Mouse (Mus musculus) heart, embryonic 10.5 days (tissue): Measurements from ENCODE around the gene Msh6. TPM values are rescaled to one million over a fixed set of nuclear protein-coding genes. Genes with fewer than 3 reads are reported as not detected.
A peak's percentile ranks its signal among the peaks of the same experiment; 100 is the strongest.
"Not testable (repeated sequence)": the region's sequence is repeated elsewhere in the genome, so short reads cannot be mapped to it uniquely, and the experiment has no call there.

Source experiments
- DNase-seq: peaks from one replicate; pipeline ENCODE4 v3.0.0-alpha.2; 2017; ENCODE audit warnings: low spot score
- H3K27ac ChIP-seq: fragments of 300-500 bp; sonication (generic); 2 replicates; pipeline ENCODE4 v1.5.1; 2016; ENCODE audit warnings: mild to moderate bottlenecking
- H3K27me3 ChIP-seq: fragments of 300-500 bp; sonication (generic); 2 replicates; pipeline ENCODE4 v1.6.1; 2016; ENCODE audit warnings: mild to moderate bottlenecking; ENCODE audit not compliant: poor library complexity, insufficient read depth, severe bottlenecking
- H3K36me3 ChIP-seq: fragments of 300-500 bp; sonication (generic); 2 replicates; pipeline ENCODE4 v1.6.1; 2016; ENCODE audit warnings: mild to moderate bottlenecking, moderate library complexity
- H3K4me1 ChIP-seq: fragments of 300-500 bp; sonication (generic); 2 replicates; pipeline ENCODE4 v1.6.1; 2016; ENCODE audit warnings: mild to moderate bottlenecking
- H3K4me3 ChIP-seq: fragments of 300-500 bp; sonication (generic); 2 replicates; pipeline ENCODE4 v1.5.1; 2016; ENCODE audit warnings: mild to moderate bottlenecking, moderate library complexity
- H3K9me3 ChIP-seq: fragments of 300-500 bp; sonication (generic); 2 replicates; pipeline ENCODE4 v1.6.1; 2016; ENCODE audit warnings: mild to moderate bottlenecking, moderate library complexity
- WGBS: fragments of 180-500 bp; shearing (Covaris S2); methylation state at CpG from one replicate; pipeline ENCODE4 v1.1.7; 2016; 5-methylcytosine and 5-hydroxymethylcytosine counted together
- polyA plus RNA-seq: library from polyadenylated mRNA; unstranded; fragments of >200 nt; fragmentation: Nextera tagmentation; extraction: Ambion mirVana; gene quantifications from 2 replicates; pipeline ENCODE4 v1.2.1, GENCODE M21; 2016

The Msh6 gene
- polyA plus RNA-seq: 53.6 and 58.1 TPM in 2 replicates

- Histone ChIP-seq H3K27ac (peak within 1 kb of the TSS; percentile 97), H3K4me1 (peaks cover 12% of the 10 kb centered on the region), H3K27me3 (no peaks in the 10 kb centered on the region), H3K9me3 (no peaks in the 10 kb centered on the region), H3K36me3 (peaks cover 9% of the 10 kb centered on the region), H3K4me3 (peak within 1 kb of the TSS; percentile 100)
- under 1% methylated on average over 57 of the region's 63 CpGs for WGBS
- peak; percentile 96 for DNase-seq
These were observed at the start of gene Msh6 for GRCm38 (mm10) chr17:87974629-87975228. TSS of gene Msh6 (plus strand) at chr17:87975062.

- Histone ChIP-seq H3K27ac (no peak overlapping the region), H3K4me1 (no peaks in the 10 kb centered on the region), H3K36me3 (no peaks in the 10 kb centered on the region), H3K27me3 (no peaks in the 10 kb centered on the region), H3K9me3 (no peaks in the 10 kb centered on the region), H3K4me3 (no peak overlapping the region)
- no peak for DNase-seq
- WGBS: 60% methylated on average over 10 of the region's 10 CpGs
These were observed 40.5 kb upstream of the Msh6 start for GRCm38 (mm10) chr17:87934326-87934725.

GRCm38 (mm10) chr17:87934736-87935135, 40.1 kb upstream of the Msh6 start:
- Histone ChIP-seq H3K4me3 (no peak overlapping the region), H3K27ac (no peak overlapping the region), H3K9me3 (no peaks in the 10 kb centered on the region), H3K27me3 (no peaks in the 10 kb centered on the region), H3K36me3 (no peaks in the 10 kb centered on the region), H3K4me1 (no peaks in the 10 kb centered on the region)
- no peak for DNase-seq
- WGBS: 78% methylated on average over 8 of the region's 8 CpGs

GRCm38 (mm10) chr17:87936156-87936555, 38.7 kb upstream of the Msh6 start:
- Histone ChIP-seq H3K4me3 (no peak overlapping the region), H3K27ac (no peak overlapping the region), H3K36me3 (no peaks in the 10 kb centered on the region), H3K4me1 (no peaks in the 10 kb centered on the region), H3K27me3 (no peaks in the 10 kb centered on the region), H3K9me3 (no peaks in the 10 kb centered on the region)
- no peak for DNase-seq
- 84% methylated on average over 4 of the region's 4 CpGs for WGBS

GRCm38 (mm10) chr17:87948965-87949584, 25.8 kb upstream of the Msh6 start:
- Histone ChIP-seq H3K27ac (no peak overlapping the region), H3K9me3 (no peaks in the 10 kb centered on the region), H3K4me3 (no peak overlapping the region), H3K27me3 (no peaks in the 10 kb centered on the region), H3K36me3 (no peaks in the 10 kb centered on the region), H3K4me1 (no peaks in the 10 kb centered on the region)
- peak; percentile 82 for DNase-seq
- 41% methylated on average over 16 of the region's 16 CpGs for WGBS

- WGBS: 80% methylated on average over 13 of the region's 13 CpGs
- not testable (repeated sequence) for H3K36me3 ChIP-seq, H3K9me3 ChIP-seq, H3K4me1 ChIP-seq, H3K27ac ChIP-seq, DNase-seq, H3K27me3 ChIP-seq, H3K4me3 ChIP-seq
These were observed 20.2 kb upstream of the Msh6 start for GRCm38 (mm10) chr17:87954618-87955124.

GRCm38 (mm10) chr17:87957096-87957840, 17.6 kb upstream of the Msh6 start:
- 78% methylated on average over 12 of the region's 12 CpGs for WGBS
- Histone ChIP-seq H3K4me1 (no peaks in the 10 kb centered on the region), H3K4me3 (no peak overlapping the region)

GRCm38 (mm10) chr17:87958283-87958682, 16.6 kb upstream of the Msh6 start:
- 61% methylated on average over 8 of the region's 8 CpGs for WGBS
- Histone ChIP-seq H3K27ac (no peak overlapping the region), H3K36me3 (no peaks in the 10 kb centered on the region), H3K4me1 (no peaks in the 10 kb centered on the region), H3K27me3 (no peaks in the 10 kb centered on the region), H3K9me3 (no peaks in the 10 kb centered on the region), H3K4me3 (no peak overlapping the region)
- no peak for DNase-seq

More at GRCm38 (mm10) chr17:87957096-87957840, 17.6 kb upstream of the Msh6 start:
- no peak for DNase-seq
- Histone ChIP-seq H3K9me3 (no peaks in the 10 kb centered on the region), H3K27ac (no peak overlapping the region), H3K36me3 (no peaks in the 10 kb centered on the region), H3K27me3 (no peaks in the 10 kb centered on the region)

GRCm38 (mm10) chr17:87959406-87959805, 15.5 kb upstream of the Msh6 start:
- H3K4me3 ChIP-seq, H3K4me1 ChIP-seq, H3K27me3 ChIP-seq, H3K36me3 ChIP-seq, DNase-seq, H3K9me3 ChIP-seq, H3K27ac ChIP-seq: not testable (repeated sequence)
- WGBS: 94% methylated on average over 11 of the region's 11 CpGs

GRCm38 (mm10) chr17:87959931-87960330, 14.9 kb upstream of the Msh6 start:
- DNase-seq, H3K27me3 ChIP-seq, H3K27ac ChIP-seq, H3K36me3 ChIP-seq, H3K4me1 ChIP-seq, H3K4me3 ChIP-seq, H3K9me3 ChIP-seq: not testable (repeated sequence)
- WGBS: 87% methylated on average over 5 of the region's 5 CpGs

- Histone ChIP-seq H3K4me1 (no peaks in the 10 kb centered on the region), H3K9me3 (no peaks in the 10 kb centered on the region), H3K4me3 (no peak overlapping the region), H3K27ac (no peak overlapping the region), H3K27me3 (no peaks in the 10 kb centered on the region), H3K36me3 (no peaks in the 10 kb centered on the region)
- no peak for DNase-seq
- WGBS: 81% methylated on average over 14 of the region's 14 CpGs
These were observed 11.5 kb upstream of the Msh6 start for GRCm38 (mm10) chr17:87963081-87964075.

GRCm38 (mm10) chr17:87968483-87968926, 6.4 kb upstream of the Msh6 start:
- H3K9me3 ChIP-seq, DNase-seq, H3K4me1 ChIP-seq, H3K27me3 ChIP-seq, H3K36me3 ChIP-seq, H3K4me3 ChIP-seq, H3K27ac ChIP-seq: not testable (repeated sequence)
- WGBS: 29% methylated on average over 7 of the region's 8 CpGs
